Mouse (Mus musculus) intestine, postnatal 0 days (tissue): Measurements from ENCODE around the gene Gm5416. TPM values are rescaled to one million over a fixed set of nuclear protein-coding genes. Genes with fewer than 3 reads are reported as not detected.
"Not testable (repeated sequence)": the region's sequence is repeated elsewhere in the genome, so short reads cannot be mapped to it uniquely, and the experiment has no call there.

Experiments used
- ATAC-seq: fragments of 200-750 bp; cut with Nextera tagmentation; 2 replicates; pipeline ENCODE4 v1.8.0; 2017; ENCODE audit warnings: mild to moderate bottlenecking, moderate TSS enrichment, moderate library complexity
- H3K27ac ChIP-seq: fragments of 300-500 bp; sonication (generic); 2 replicates; pipeline ENCODE4 v1.5.1; 2014; ENCODE audit warnings: mild to moderate bottlenecking, low read depth, low read length, moderate library complexity
- H3K27me3 ChIP-seq: fragments of 300-500 bp; sonication (generic); replicated peaks from 2 replicates; pipeline ENCODE4 v1.6.1; 2014; ENCODE audit warnings: low read length, mixed read lengths; ENCODE audit not compliant: control insufficient read depth, insufficient read depth
- H3K36me3 ChIP-seq: fragments of 300-500 bp; sonication (generic); 2 replicates; pipeline ENCODE4 v1.6.1; 2014; ENCODE audit warnings: mild to moderate bottlenecking, moderate library complexity; ENCODE audit not compliant: control insufficient read depth, insufficient read depth
- H3K4me1 ChIP-seq: fragments of 300-500 bp; sonication (generic); replicated peaks from 2 replicates; pipeline ENCODE4 v1.6.1; 2014; ENCODE audit warnings: antibody characterized with exemption, low read length, mixed read lengths; ENCODE audit not compliant: control insufficient read depth, insufficient read depth
- H3K4me2 ChIP-seq: fragments of 300-500 bp; sonication (generic); replicated peaks from 2 replicates; pipeline ENCODE4 v1.6.1; 2014; ENCODE audit warnings: low read depth, mild to moderate bottlenecking, moderate library complexity
- H3K4me3 ChIP-seq: fragments of 300-500 bp; sonication (generic); 2 replicates; pipeline ENCODE4 v1.5.1; 2014; ENCODE audit warnings: low read depth, low read length
- H3K9ac ChIP-seq: fragments of 300-500 bp; sonication (generic); 2 replicates; pipeline ENCODE4 v1.6.1; 2014; ENCODE audit warnings: mild to moderate bottlenecking, low read depth, low read length
- H3K9me3 ChIP-seq: fragments of 300-500 bp; sonication (generic); 2 replicates; pipeline ENCODE4 v1.6.1; 2016; ENCODE audit warnings: mixed run types; ENCODE audit not compliant: control insufficient read depth
- CTCF ChIP-seq: sonication (generic); IDR thresholded peaks from 2 replicates; pipeline ENCODE4 v1.5.1; 2016; ENCODE audit warnings: low read depth, mild to moderate bottlenecking, control low read depth, antibody characterized with exemption, moderate library complexity
- WGBS: fragments of 180-500 bp; shearing (Covaris S2); extraction: QIAGEN DNeasy Blood & Tissue Kit; methylation state at CpG from one replicate; pipeline ENCODE4 v1.1.7; 2014; 5-methylcytosine and 5-hydroxymethylcytosine counted together
- polyA plus RNA-seq: library from polyadenylated mRNA; unstranded; fragments of >200 nt; fragmentation: Nextera tagmentation; extraction: Ambion mirVana; gene quantifications from 2 replicates; pipeline ENCODE4 v1.2.1, GENCODE M21; 2015

The Gm5416 gene
- not detected in 2 replicates for polyA plus RNA-seq

GRCm38 (mm10) chr16:36209967-36210453 is at the start of gene Gm5416:
TSS of gene Gm5416 (plus strand) at chr16:36210403.
- H3K27me3 ChIP-seq, result no peaks in the 10 kb centered on the region
- no peaks in the 10 kb centered on the region for H3K9me3 ChIP-seq
- no peak within 1 kb of the TSS for H3K27ac ChIP-seq
- ATAC-seq, result no peak
- H3K4me2 ChIP-seq, result no peak within 1 kb of the TSS
- H3K4me1 ChIP-seq, result no peaks in the 10 kb centered on the region
- no peaks in the 10 kb centered on the region for H3K36me3 ChIP-seq
- TF ChIP-seq CTCF, result no peak
- H3K4me3 ChIP-seq, result no peak within 1 kb of the TSS
- H3K9ac ChIP-seq, result no peak within 1 kb of the TSS
- WGBS, result 76% methylated on average over 2 of the region's 2 CpGs

GRCm38 (mm10) chr16:36167841-36168240 is 42.4 kb upstream of the Gm5416 start:
- not testable (repeated sequence) for H3K27me3 ChIP-seq, H3K27ac ChIP-seq, H3K4me2 ChIP-seq, H3K36me3 ChIP-seq, H3K4me1 ChIP-seq, H3K9ac ChIP-seq, ATAC-seq, H3K4me3 ChIP-seq, H3K9me3 ChIP-seq
- 93% methylated on average over 9 of the region's 10 CpGs for WGBS

GRCm38 (mm10) chr16:36176108-36176507 is 34.1 kb upstream of the Gm5416 start:
- Histone ChIP-seq H3K4me2 (no peak overlapping the region), H3K27ac (no peak overlapping the region), H3K27me3 (no peaks in the 10 kb centered on the region), H3K4me3 (no peak overlapping the region), H3K9me3 (no peaks in the 10 kb centered on the region), H3K4me1 (no peaks in the 10 kb centered on the region), H3K9ac (no peak overlapping the region), H3K36me3 (no peaks in the 10 kb centered on the region)
- no peak for TF ChIP-seq CTCF
- no peak for ATAC-seq

GRCm38 (mm10) chr16:36179910-36180309 is 30.3 kb upstream of the Gm5416 start:
- no peak overlapping the region for H3K4me2 ChIP-seq
- no peak overlapping the region for H3K4me3 ChIP-seq
- no peak overlapping the region for H3K27ac ChIP-seq
- WGBS, result 79% methylated on average over 2 of the region's 2 CpGs
- ATAC-seq, result no peak
- no peaks in the 10 kb centered on the region for H3K36me3 ChIP-seq
- H3K27me3 ChIP-seq, result no peaks in the 10 kb centered on the region
- no peak overlapping the region for H3K9ac ChIP-seq
- H3K9me3 ChIP-seq, result no peaks in the 10 kb centered on the region
- no peak for TF ChIP-seq CTCF
- no peaks in the 10 kb centered on the region for H3K4me1 ChIP-seq

GRCm38 (mm10) chr16:36183912-36184311 is 26.3 kb upstream of the Gm5416 start, which contains the start of gene Gm5483:
TSS of gene Gm5483 (plus strand) at chr16:36184212.
- not testable (repeated sequence) for H3K4me3 ChIP-seq, H3K27ac ChIP-seq, ATAC-seq, H3K27me3 ChIP-seq, H3K9me3 ChIP-seq, H3K4me2 ChIP-seq, H3K9ac ChIP-seq, H3K4me1 ChIP-seq, H3K36me3 ChIP-seq
- 74% methylated on average over 4 of the region's 4 CpGs for whole genome bisulfite sequencing

- no peak overlapping the region for H3K4me2 ChIP-seq
- 62% methylated on average over 19 of the region's 19 CpGs for WGBS
- H3K4me1 ChIP-seq, result no peaks in the 10 kb centered on the region
- H3K9ac ChIP-seq, result no peak overlapping the region
- no peaks in the 10 kb centered on the region for H3K36me3 ChIP-seq
- no peaks in the 10 kb centered on the region for H3K9me3 ChIP-seq
- no peak overlapping the region for H3K4me3 ChIP-seq
- no peaks in the 10 kb centered on the region for H3K27me3 ChIP-seq
- TF ChIP-seq CTCF, result no peak
- ATAC-seq, result no peak
- H3K27ac ChIP-seq, result no peak overlapping the region
Observed at GRCm38 (mm10) chr16:36199226-36199625, 11.0 kb upstream of the Gm5416 start.

- no peak for ATAC-seq
- Histone ChIP-seq H3K9ac (no peak overlapping the region), H3K4me1 (no peaks in the 10 kb centered on the region), H3K27me3 (no peaks in the 10 kb centered on the region), H3K27ac (no peak overlapping the region), H3K4me3 (no peak overlapping the region), H3K9me3 (no peaks in the 10 kb centered on the region), H3K4me2 (no peak overlapping the region), H3K36me3 (no peaks in the 10 kb centered on the region)
- no peak for TF ChIP-seq CTCF
- WGBS, result 61% methylated on average over 5 of the region's 5 CpGs
Observed at GRCm38 (mm10) chr16:36203846-36204245, 6.4 kb upstream of the Gm5416 start.

- not testable (repeated sequence) for ATAC-seq, H3K27me3 ChIP-seq, H3K9me3 ChIP-seq, H3K4me1 ChIP-seq, H3K27ac ChIP-seq, H3K4me2 ChIP-seq, H3K36me3 ChIP-seq, H3K4me3 ChIP-seq, H3K9ac ChIP-seq
- WGBS, result 58% methylated on average over 2 of the region's 2 CpGs
Observed at GRCm38 (mm10) chr16:36205684-36206083, 4.5 kb upstream of the Gm5416 start.

- H3K36me3 ChIP-seq, H3K4me3 ChIP-seq, H3K9ac ChIP-seq, H3K4me2 ChIP-seq, H3K27me3 ChIP-seq, H3K9me3 ChIP-seq, ATAC-seq, H3K27ac ChIP-seq, H3K4me1 ChIP-seq: not testable (repeated sequence)
- 90% methylated on average over 6 of the region's 7 CpGs for WGBS
Observed at GRCm38 (mm10) chr16:36221168-36221567, 11.0 kb downstream of the Gm5416 start, which contains the start of gene 2010005H15Rik. TSS of gene 2010005H15Rik (plus strand) at chr16:36221468.
